Mouse (Mus musculus) liver, postnatal 0 days (tissue): ENCODE data around the gene Ptprc.

Experiments used
- CTCF ChIP-seq: sonication (generic); IDR thresholded peaks from 2 replicates; pipeline ENCODE4 v1.5.1; 2016; ENCODE audit warnings: antibody characterized with exemption, low read depth
- EP300 ChIP-seq: IDR thresholded peaks from 2 replicates; pipeline ENCODE4 v1.6.1; 2016; ENCODE audit warnings: antibody characterized with exemption, low read depth, mild to moderate bottlenecking

DNA sequence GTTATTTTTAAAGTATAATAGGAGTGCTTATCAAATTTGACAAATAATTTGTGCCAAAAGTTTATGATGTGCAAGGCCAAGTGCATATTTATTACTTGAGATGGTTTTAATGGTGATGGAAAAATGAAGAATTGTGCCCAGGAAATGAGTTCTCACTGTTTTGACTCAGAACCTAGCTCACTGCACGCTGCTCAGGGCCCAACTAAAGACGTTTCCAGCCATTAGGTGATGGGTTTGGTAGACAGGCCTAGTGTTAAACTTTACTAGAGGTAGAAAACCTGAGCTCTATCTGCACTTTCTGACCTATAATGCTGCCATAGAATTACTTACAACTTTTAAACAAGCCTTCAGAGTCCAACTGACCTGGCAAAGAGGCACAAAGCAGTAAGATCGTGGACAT, 3.0 kb downstream of the Ptprc start:
- no peak for TF ChIP-seq CTCF
- no peak for TF ChIP-seq EP300
